Mouse (Mus musculus) liver (tissue): ENCODE measurements around the gene Fam222b.
"Not testable (repeated sequence)": the region's sequence is repeated elsewhere in the genome, so short reads cannot be mapped to it uniquely, and the experiment has no call there.

ENCODE experiments used
- DNase-seq: peaks from one replicate; pipeline ENCODE4 v3.0.0-alpha.2; 2020; ENCODE audit warnings: mixed read lengths

Gene Fam222b

GRCm38 (mm10) chr11:78094137-78094503 lies 340 bp upstream of the Fam222b start:
- DNase-seq, result no peak

- no peak for DNase-seq
Observed at GRCm38 (mm10) chr11:78095144-78095516, 670 bp downstream of the Fam222b start.

- no peak for DNase-seq
Observed at GRCm38 (mm10) chr11:78097077-78097476, 2.6 kb downstream of the Fam222b start.

- no peak for DNase-seq
Observed at GRCm38 (mm10) chr11:78100746-78101145, 6.3 kb downstream of the Fam222b start.

- DNase-seq, result no peak
Observed at GRCm38 (mm10) chr11:78102142-78102541, 7.7 kb downstream of the Fam222b start.

GRCm38 (mm10) chr11:78102958-78103747 lies 8.7 kb downstream of the Fam222b start:
- DNase-seq, result peak; percentile 77

GRCm38 (mm10) chr11:78104501-78104900 lies 10.0 kb downstream of the Fam222b start:
- DNase-seq, result no peak

- DNase-seq, result no peak
Observed at GRCm38 (mm10) chr11:78113616-78114015, 19.2 kb downstream of the Fam222b start.

GRCm38 (mm10) chr11:78114676-78115366 lies 20.4 kb downstream of the Fam222b start:
- DNase-seq, result no peak

GRCm38 (mm10) chr11:78115367-78116145 lies 21.1 kb downstream of the Fam222b start:
- DNase-seq, result peak; percentile 95

GRCm38 (mm10) chr11:78116146-78116410 lies 21.6 kb downstream of the Fam222b start:
- no peak for DNase-seq

- no peak for DNase-seq
Observed at GRCm38 (mm10) chr11:78118467-78118866, 24.0 kb downstream of the Fam222b start.

GRCm38 (mm10) chr11:78119898-78120297 lies 25.4 kb downstream of the Fam222b start:
- peak; percentile 31 for DNase-seq

GRCm38 (mm10) chr11:78121176-78121575 lies 26.7 kb downstream of the Fam222b start:
- DNase-seq, result no peak

- no peak for DNase-seq
Observed at GRCm38 (mm10) chr11:78122815-78123214, 28.4 kb downstream of the Fam222b start.

- DNase-seq, result no peak
Observed at GRCm38 (mm10) chr11:78123782-78124181, 29.3 kb downstream of the Fam222b start.

GRCm38 (mm10) chr11:78125691-78126090 lies 31.2 kb downstream of the Fam222b start:
- no peak for DNase-seq

- no peak for DNase-seq
Observed at GRCm38 (mm10) chr11:78126739-78127138, 32.3 kb downstream of the Fam222b start.

- DNase-seq, result no peak
Observed at GRCm38 (mm10) chr11:78129458-78129857, 35.0 kb downstream of the Fam222b start.

- DNase-seq, result no peak
Observed at GRCm38 (mm10) chr11:78133915-78134314, 39.5 kb downstream of the Fam222b start.

GRCm38 (mm10) chr11:78134344-78134743 lies 39.9 kb downstream of the Fam222b start:
- DNase-seq, result no peak

- not testable (repeated sequence) for DNase-seq
Observed at GRCm38 (mm10) chr11:78135314-78135713, 40.9 kb downstream of the Fam222b start.

GRCm38 (mm10) chr11:78136132-78136531 lies 41.7 kb downstream of the Fam222b start:
- DNase-seq, result no peak

GRCm38 (mm10) chr11:78137584-78137983 lies 43.1 kb downstream of the Fam222b start:
- DNase-seq, result no peak
